ENCODE assay signal across 17 mouse cellular contexts in genomic region chr13:69272506-69272905, GRCm38 (mm10).
"Had no signal": no experiment of that assay in that cellular context is flagged by ENCODE, and none has a peak within 500 bp of the region (broad histone marks: within the 10 kb centered on the region; RNA-seq: fewer than 3 reads in every experiment).

No protein-coding gene starts in this region.

- H3K27ac ChIP-seq: kidney, postnatal 0 days; layer of hippocampus, adult 2 months; limb, embryonic 10.5 days; limb, embryonic 13.5 days; liver, embryonic 12.5 days; liver, embryonic 15.5 days; macrophage; midbrain, embryonic 12.5 days had no signal

- DNase-seq: kidney, adult 2 months; kidney, postnatal 25 days; layer of hippocampus, adult 9-11 months; liver; lung, adult 18-20 months; lung, postnatal 14 days; thymus, adult 18-20 months; thymus, postnatal 36 days had no signal

- H3K4me2 ChIP-seq: limb, embryonic 13.5 days; liver, embryonic 12.5 days; liver, embryonic 15.5 days; midbrain, embryonic 12.5 days had no signal

- H3K36me3 ChIP-seq: limb, embryonic 10.5 days; limb, embryonic 13.5 days; liver, embryonic 12.5 days; liver, embryonic 15.5 days; midbrain, embryonic 12.5 days had no signal

- H3K9ac ChIP-seq: limb, embryonic 13.5 days; liver, embryonic 12.5 days; liver, embryonic 15.5 days; midbrain, embryonic 12.5 days had no signal

- H3K9me3 ChIP-seq: limb, embryonic 10.5 days; liver, embryonic 15.5 days; midbrain, embryonic 12.5 days had no signal

- H3K4me3 ChIP-seq: layer of hippocampus, adult 2 months; limb, embryonic 10.5 days; limb, embryonic 13.5 days; liver, embryonic 12.5 days; liver, embryonic 15.5 days; megakaryocyte, embryonic 14.5 days; midbrain, embryonic 12.5 days had no signal

- ATAC-seq: liver, embryonic 12.5 days had no signal

- H3K4me1 ChIP-seq: limb, embryonic 10.5 days; limb, embryonic 13.5 days; liver, embryonic 12.5 days; liver, embryonic 15.5 days; megakaryocyte, embryonic 14.5 days; midbrain, embryonic 12.5 days had no signal

- H3K27me3 ChIP-seq: limb, embryonic 13.5 days; liver, embryonic 12.5 days; liver, embryonic 15.5 days; megakaryocyte, embryonic 14.5 days; midbrain, embryonic 12.5 days had no signal
